Mouse (Mus musculus) kidney, adult 2 months (tissue): ENCODE results near the gene Gsta3. TPM values are rescaled to one million over a fixed set of nuclear protein-coding genes. Genes with fewer than 3 reads are reported as not detected.

Source experiments
- DNase-seq: peaks from one replicate; pipeline ENCODE4 v3.0.0; 2021
- H3K27ac ChIP-seq: fragments of 200-500 bp; 2 replicates; pipeline ENCODE4 v1.5.1; 2012; ENCODE audit warnings: low read depth, low read length, control low read depth, inconsistent platforms; ENCODE audit not compliant: insufficient read depth
- H3K27me3 ChIP-seq: fragments of 200-500 bp; replicated peaks from 2 replicates; pipeline ENCODE4 v1.6.1; 2012; ENCODE audit warnings: mild to moderate bottlenecking, moderate library complexity, low read length, inconsistent platforms; ENCODE audit not compliant: control insufficient read depth, insufficient read depth
- H3K36me3 ChIP-seq: fragments of 200-500 bp; 2 replicates; pipeline ENCODE4 v1.6.1; 2012; ENCODE audit warnings: mild to moderate bottlenecking, moderate library complexity, low read length, inconsistent platforms; ENCODE audit not compliant: control insufficient read depth, insufficient read depth
- H3K4me1 ChIP-seq: fragments of 200-500 bp; 2 replicates; pipeline ENCODE4 v1.6.1; 2011; ENCODE audit warnings: low read length; ENCODE audit not compliant: control insufficient read depth, insufficient read depth
- H3K4me3 ChIP-seq: fragments of 200-500 bp; 2 replicates; pipeline ENCODE4 v1.5.1; 2011; ENCODE audit warnings: mild to moderate bottlenecking, low read depth, low read length, control low read depth; ENCODE audit not compliant: insufficient read depth
- CTCF ChIP-seq: fragments of 200-500 bp; conservative IDR thresholded peaks from 2 replicates; pipeline ENCODE4 v1.5.1; 2011; ENCODE audit warnings: low read depth, mild to moderate bottlenecking, control low read depth, low read length, moderate library complexity, mixed read lengths; ENCODE audit not compliant: insufficient read depth, insufficient read length
- POLR2A ChIP-seq: fragments of 200-500 bp; IDR thresholded peaks from one replicate; pipeline ENCODE4 v1.6.1; 2011; ENCODE audit warnings: low read depth, low read length, control low read depth
- WGBS: fragments of 180-500 bp; shearing (Covaris S2); methylation state at CpG from one replicate; pipeline ENCODE4 v1.1.7; 2018; 5-methylcytosine and 5-hydroxymethylcytosine counted together
- polyA plus RNA-seq: library from polyadenylated mRNA; depleted of rRNA; stranded (reverse); fragments of >200 nt; gene quantifications from 2 replicates; pipeline ENCODE4 v1.2.3, GENCODE M21; 2012; rRNA removed

Gene Gsta3
- polyA plus RNA-seq, 1 experiment, result 109 TPM

GRCm38 (mm10) chr1:21304646-21305045 is 64.3 kb downstream of the Gsta3 start:
- H3K36me3 ChIP-seq, result no peaks in the 10 kb centered on the region
- no peak overlapping the region for H3K27ac ChIP-seq
- H3K4me3 ChIP-seq, result no peak overlapping the region
- 72% methylated on average over 4 of the region's 4 CpGs for WGBS
- H3K4me1 ChIP-seq, result peaks cover 29% of the 10 kb centered on the region
- no peak for DNase-seq
- TF ChIP-seq POLR2A (no peak), CTCF (no peak)
- no peaks in the 10 kb centered on the region for H3K27me3 ChIP-seq

GRCm38 (mm10) chr1:21305443-21305842 is 65.1 kb downstream of the Gsta3 start:
- TF ChIP-seq POLR2A (no peak), CTCF (no peak)
- WGBS, result 83% methylated on average over 3 of the region's 3 CpGs
- Histone ChIP-seq H3K4me3 (no peak overlapping the region), H3K36me3 (no peaks in the 10 kb centered on the region), H3K27me3 (no peaks in the 10 kb centered on the region), H3K4me1 (peaks cover 26% of the 10 kb centered on the region), H3K27ac (peak overlapping the region; percentile 90)
- peak; percentile 83 for DNase-seq

GRCm38 (mm10) chr1:21314336-21314735 is 73.9 kb downstream of the Gsta3 start:
- TF ChIP-seq CTCF, result no peak
- TF ChIP-seq POLR2A, result no peak
- WGBS, result 87% methylated on average over 2 of the region's 2 CpGs
- no peak for DNase-seq

More at GRCm38 (mm10) chr1:21314336-21314735, 73.9 kb downstream of the Gsta3 start:
- H3K4me3 ChIP-seq, result no peak overlapping the region
- H3K36me3 ChIP-seq, result no peaks in the 10 kb centered on the region
- no peaks in the 10 kb centered on the region for H3K4me1 ChIP-seq
- no peak overlapping the region for H3K27ac ChIP-seq
- no peaks in the 10 kb centered on the region for H3K27me3 ChIP-seq

Other genes with a start within 250 kb of the Gsta3 start
- gene Tram2, start 161.4 kb upstream of the Gsta3 start, polyA plus RNA-seq, result 4.2 and 4.9 TPM in 2 replicates
- gene Tmem14a, start 22.0 kb upstream of the Gsta3 start, polyA plus RNA-seq, result 6.7 and 8.8 TPM in 2 replicates
- 0.05 TPM in 1 of 2 replicates, not detected in the other for gene Khdc1a, start 109.1 kb downstream of the Gsta3 start, polyA plus RNA-seq
- gene Khdc1c, start 127.7 kb downstream of the Gsta3 start, polyA plus RNA-seq, result not detected in 2 replicates
- gene Khdc1b, start 143.0 kb downstream of the Gsta3 start, polyA plus RNA-seq, result not detected in 2 replicates